Mouse (Mus musculus) lung, postnatal 0 days (tissue): Measurements from ENCODE around the gene Rasa2.

Experiments
- CTCF ChIP-seq: IDR thresholded peaks from 2 replicates; pipeline ENCODE4 v1.5.1; 2016; ENCODE audit warnings: antibody characterized with exemption, mild to moderate bottlenecking
- EP300 ChIP-seq: IDR thresholded peaks from 2 replicates; pipeline ENCODE4 v1.6.1; 2016; ENCODE audit warnings: antibody characterized with exemption, mild to moderate bottlenecking, control low read depth

GRCm38 (mm10) chr9:96646668-96647295 lies 15.4 kb upstream of the Rasa2 start:
- TF ChIP-seq CTCF (0 out of 2 replicates have a peak, but pooled peaks have one; percentile 9), EP300 (no peak)
